Mouse (Mus musculus): ENCODE measurements around the gene Slc22a18.

Slc22a18 gene

DNA sequence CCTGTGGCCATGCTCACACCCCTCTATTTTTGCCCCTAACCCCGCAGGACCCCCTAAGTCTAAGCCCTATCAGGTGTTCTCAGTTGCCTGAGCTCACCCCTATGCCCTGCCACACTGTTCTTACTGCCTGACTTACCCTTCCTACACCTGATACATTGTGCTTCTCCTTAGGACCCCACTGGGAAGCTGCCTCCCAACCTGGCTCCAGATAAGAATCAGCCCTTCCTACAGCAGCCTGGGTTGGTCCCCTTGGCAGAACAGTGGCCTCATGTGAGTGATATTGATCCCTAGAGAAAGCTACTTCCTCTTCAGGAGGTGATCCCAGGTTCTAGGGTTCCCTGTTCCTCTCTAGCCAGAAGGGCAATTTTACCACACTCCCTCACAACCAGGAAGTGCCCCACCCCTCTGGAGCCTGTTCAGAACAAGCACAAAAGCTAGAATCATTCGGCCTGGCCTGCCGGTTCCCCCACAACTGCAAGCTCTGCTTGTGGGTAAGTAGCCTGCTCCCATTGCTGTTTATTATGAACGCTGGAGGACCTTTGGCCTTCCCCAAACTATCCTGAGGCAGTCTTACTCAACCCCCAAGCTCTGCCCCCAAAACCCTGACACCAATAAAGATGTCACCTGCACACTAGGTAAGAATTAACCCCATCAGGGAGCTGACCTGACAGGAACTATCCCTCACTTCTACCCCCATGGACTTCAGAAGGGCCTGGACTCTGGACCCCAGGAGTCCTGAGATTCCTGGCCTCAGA lies at the start of gene Slc22a18:
TSS of gene Slc22a18 (plus strand) at position 390 of the 755 bp plus-strand sequence.
- peak; percentile 75 to 82 for DNase-seq

DNA sequence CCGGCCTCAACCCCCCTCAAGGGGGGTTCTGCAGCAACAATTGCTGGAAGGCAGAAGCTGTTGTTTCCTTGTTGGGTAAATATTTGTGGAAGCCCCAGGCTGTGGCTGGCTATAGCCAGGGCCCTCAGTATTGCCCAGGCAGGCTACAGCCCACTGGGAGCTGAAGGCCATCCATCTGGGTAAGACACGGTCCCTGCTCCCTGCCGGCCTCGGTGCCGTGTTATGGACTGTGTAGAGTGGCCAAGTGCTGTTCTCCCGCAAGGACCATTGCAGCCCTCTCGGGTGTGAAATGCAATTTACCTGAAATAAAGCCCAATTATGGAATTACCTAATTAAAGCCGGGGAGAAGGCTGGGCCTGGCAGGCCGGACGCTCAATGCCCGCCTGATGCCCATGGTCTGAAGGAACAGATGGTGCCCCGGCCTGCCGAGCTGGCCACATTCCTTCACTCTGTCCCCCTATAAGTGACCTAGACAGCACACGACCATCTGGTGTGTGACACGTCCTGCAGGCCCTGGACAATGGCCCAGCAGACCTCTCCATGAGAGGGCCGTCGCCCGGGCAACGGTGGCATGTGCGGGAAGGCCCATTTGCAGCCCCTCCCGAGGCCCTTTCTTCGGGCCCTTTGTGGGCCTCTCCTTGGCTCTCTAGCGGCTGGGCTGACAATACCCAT lies 45.3 kb upstream of the Slc22a18 start:
- no peak for DNase-seq

GRCm38 (mm10) chr7:143428814-143429499 lies 44.6 kb upstream of the Slc22a18 start:
- DNase-seq, result no peak

GRCm38 (mm10) chr7:143432631-143433030 lies 40.9 kb upstream of the Slc22a18 start:
- DNase-seq, result no peak

- DNase-seq, result no peak
Observed at GRCm38 (mm10) chr7:143433331-143433730, 40.2 kb upstream of the Slc22a18 start.

DNA sequence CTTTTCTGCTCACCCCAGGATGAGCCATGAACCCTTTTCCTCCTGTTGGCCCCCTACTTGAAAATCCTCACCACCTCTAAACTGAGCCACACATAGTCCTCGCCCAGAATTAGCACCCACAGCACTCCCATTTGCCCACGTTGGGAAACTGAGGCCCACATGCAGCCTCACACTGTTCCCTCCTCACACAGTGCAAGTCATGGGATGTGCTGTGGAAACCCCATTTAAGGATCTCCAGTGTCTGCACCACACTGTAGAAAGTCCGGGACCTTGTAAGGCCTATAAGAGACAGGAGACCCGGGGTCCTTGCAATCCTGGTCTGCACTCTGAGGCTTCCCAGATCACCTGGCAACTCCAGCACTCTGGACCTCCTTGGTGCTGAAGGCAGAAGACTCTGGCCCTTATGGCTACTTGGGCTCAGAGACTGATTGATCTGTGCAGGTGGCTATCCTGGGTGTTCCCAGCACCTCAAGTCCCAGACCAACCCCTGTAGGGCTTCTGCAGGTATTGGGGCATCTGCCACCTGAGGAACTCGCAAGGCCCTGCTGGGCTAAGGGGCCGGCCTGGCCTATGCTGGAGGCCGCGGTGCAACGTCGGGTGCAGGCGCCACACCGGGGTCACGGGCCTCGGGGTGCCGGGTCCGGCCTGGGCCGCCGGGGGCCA lies 36.2 kb upstream of the Slc22a18 start:
- no peak for DNase-seq

DNA sequence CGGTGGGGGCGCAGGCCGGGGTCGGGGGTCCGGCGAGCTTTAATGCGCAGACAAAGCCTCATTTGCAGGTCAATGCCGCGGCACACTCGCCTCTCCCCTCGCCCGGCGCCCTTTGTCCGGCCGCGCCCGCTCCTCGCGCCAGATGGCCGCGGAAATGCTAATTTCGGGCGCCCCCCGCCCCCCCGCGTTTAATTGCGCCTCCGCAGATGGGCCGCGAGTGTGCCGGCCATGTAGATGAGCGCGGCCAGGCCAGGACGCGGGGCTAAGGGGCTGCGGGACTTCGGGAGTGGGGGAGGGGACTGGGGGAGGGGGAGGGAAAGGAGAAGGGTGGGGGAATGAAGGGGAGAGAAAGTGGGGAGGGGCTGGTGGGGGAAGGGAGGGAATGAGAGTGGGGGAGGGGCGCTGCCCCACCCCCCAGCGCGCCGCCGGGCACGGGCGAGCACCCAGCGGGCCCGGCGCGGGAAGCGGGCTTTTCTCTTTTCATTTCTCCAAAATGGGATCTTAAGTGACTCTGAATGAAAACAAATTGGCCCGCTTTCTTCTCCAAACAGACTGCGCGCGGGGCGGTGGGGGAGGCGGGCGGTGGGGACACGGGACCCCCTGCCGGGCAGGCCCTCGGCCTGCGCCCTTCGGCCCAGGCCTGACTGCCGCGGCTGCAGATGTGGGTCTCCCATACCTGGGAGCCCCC lies 35.5 kb upstream of the Slc22a18 start:
- no peak for DNase-seq

- no peak for DNase-seq
Observed at GRCm38 (mm10) chr7:143438965-143439364, 34.6 kb upstream of the Slc22a18 start.

GRCm38 (mm10) chr7:143444580-143444954 lies 29.0 kb upstream of the Slc22a18 start:
- no peak for DNase-seq

DNA sequence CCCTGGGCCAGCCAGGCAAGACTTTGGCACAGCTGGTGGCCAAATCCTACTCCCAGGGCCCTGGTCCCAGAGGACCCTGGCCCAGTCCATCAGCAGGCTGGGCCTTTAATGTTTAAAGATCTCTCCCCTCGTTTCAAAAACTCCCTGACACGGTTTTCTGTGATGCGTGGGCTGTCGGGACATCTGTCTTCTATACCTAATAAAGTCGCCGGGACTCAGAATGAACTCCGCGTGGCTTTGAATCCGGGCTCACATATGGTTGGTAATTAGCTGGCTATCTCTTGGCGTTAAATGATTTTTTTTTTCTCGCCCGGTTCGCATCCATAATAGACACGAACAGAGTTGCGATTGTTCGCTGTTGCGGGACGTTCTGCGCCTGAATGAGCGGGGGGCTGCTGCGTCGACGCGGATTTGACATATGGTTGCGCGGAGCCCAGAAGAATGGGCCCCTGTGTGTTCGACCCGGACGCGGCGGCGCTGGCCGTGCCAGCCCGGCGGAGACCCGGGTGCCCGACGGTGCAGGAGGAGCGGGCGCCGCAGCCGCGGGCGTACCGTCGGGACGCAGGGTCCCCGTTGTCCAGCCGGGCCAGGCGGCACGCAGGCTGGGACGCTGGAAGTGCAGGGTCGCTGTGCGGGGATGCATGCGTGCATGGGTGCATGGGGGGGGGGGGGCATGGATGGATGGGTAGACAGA lies 28.4 kb upstream of the Slc22a18 start:
- DNase-seq, result no peak

DNA sequence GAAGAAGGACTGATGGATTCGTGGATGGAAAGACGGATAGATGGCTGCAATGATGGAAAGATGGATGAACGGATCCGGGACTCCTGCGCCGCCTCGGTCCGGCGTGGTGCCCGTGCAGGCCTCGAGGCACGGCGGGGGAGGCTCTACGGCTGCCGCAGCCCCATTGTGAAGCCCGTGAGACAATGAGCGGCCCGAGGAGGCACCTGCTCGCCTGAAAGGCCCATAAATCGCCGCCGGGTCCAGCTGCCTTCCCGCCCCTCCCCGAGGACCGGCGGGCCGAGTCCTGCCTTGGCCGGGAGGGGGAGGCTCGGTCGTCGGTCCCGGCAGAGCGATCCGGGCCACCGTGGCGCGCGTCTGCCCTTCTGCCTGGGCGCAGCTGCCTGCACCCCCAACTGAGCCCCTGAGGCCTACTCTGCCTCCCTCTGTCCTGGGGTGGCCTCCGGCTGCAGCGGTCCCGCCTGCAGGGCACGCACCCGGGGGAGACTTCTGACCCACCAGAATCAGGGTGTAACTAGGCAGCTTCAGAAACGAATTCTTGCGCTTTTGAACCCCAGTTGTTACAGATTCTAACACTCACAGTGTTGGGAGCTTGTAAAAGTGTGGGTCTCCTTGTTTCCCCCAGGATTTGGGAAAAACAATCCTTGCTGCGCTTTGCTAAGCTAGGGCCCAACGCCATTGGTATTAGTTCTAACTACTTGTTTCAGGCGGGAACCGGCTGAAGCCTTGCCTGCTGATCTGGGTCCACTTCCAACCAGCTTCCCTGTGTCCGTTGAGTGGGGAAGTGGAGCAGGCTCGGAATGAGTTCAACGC lies 27.7 kb upstream of the Slc22a18 start:
- DNase-seq, result no peak

- DNase-seq, result no peak
Observed at GRCm38 (mm10) chr7:143447130-143447529, 26.4 kb upstream of the Slc22a18 start.

DNA sequence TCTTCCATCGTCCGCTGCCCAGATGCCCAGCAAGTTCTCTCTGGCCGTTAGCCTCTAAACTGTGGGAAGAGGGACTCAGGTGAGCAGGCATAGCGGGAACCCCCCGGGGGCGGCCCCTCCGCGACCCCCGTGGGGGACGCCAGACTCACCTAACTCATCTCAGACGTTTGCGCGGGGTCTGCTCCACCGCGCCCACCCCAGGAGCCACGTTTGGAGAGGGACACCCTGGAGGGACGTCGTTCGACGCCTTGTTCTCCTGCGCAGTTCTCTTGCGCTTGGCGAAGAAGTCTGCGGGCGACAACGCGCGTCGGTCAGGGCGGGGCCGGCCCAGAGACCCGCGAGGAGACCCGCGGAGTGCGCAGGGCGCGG lies 14.6 kb upstream of the Slc22a18 start:
- no peak for DNase-seq

DNA sequence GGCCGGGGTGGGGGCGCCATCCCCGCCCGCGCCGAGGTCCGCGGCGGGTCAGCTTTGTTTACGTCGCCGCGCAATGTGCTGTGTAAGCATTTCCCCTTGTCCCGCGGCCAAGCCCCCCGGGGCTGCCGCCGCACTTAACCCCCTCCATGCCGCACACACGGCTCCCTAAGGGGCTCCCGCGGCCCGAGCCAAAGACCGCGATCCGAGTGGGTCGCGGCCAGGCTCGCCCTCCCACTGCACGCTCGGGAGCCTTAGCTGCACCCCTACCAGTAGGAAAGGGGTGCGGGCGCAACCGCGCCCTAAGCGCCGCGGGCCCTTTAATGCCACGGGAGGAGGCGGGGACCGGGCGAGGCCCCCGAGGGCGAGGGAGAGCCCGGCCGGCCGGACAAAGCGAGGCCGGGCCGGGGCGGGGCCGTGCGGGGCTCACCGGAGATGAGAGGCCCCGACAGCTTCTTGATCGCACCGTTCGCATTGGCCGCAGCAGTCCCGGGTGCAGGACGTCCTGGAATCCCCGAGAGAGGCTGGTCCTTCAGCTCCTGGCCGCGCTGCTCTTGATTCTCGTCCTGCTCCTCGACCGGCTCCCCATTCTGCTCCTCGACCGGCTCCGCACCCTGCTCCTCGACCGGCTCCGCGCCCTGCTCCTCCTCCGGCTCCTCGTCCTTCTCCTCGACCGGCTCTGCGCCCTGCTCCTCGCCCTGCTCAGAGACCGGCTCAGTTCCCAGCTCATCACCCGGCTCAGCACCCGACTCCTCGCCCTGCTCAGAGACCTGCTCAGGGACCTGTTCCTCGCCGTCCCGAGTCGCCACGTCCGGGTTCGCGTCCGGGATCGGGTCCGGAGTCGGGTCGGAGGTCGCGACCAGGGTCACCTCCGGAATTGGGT lies 14.0 kb upstream of the Slc22a18 start:
- DNase-seq, result peak; percentile 43 to 45

DNA sequence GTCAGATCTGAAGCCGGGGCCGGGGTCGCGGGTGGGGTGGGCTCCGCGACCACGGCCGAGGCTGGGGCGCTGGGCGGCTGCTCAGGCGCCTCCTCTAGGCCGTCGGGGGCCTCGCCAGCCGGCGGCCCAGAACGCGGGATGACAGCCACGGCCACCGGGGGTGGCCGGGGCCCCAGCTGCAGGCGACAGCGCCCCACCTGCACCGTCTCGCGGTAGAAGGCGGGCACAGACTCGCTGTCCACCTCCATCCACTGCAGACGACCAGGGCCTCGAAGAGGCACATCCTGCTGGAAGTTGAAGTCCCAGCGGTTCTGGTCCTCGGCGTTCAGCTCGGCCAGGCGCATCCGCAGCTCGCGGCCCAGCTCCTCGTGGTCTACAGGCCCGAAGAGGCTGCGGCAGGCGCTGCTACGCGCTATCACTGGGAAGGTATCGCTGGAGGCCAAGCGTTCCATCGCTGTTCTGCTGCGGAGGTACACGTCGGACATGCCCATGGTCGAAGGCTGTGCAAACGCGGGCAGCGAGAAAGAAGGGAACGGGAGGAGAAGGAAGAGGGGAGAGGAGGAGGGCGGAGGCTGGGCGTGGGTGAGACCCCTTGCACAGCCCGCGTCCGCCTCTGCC lies 13.2 kb upstream of the Slc22a18 start:
- DNase-seq, result no peak

- peak; percentile 91 to 93 for DNase-seq
Observed at GRCm38 (mm10) chr7:143460874-143461273, 12.7 kb upstream of the Slc22a18 start, which contains the start of gene Cdkn1c. TSS of gene Cdkn1c (minus strand) at chr7:143461050.

GRCm38 (mm10) chr7:143461294-143461870 lies 12.2 kb upstream of the Slc22a18 start:
- no peak for DNase-seq

DNA sequence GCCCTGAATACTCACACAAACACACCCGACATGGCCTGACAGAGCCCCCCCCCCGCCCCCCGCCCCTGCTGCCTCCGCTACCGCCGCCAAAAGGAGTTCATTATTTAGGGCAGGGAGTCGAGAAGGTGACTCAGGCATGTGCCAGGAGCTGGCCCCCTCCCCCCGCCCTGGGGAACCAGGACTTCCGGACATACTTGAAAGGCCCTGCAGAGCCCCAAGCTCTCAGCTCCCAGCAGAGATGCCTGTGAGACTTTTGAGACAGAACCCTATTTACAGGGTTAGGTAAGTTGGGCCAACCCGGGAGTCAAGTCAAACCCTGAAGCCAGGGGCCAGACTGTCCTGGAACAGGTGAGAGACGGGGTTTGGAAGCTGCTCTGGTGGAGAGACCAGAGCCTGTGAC lies 11.6 kb upstream of the Slc22a18 start:
- DNase-seq, result no peak

- DNase-seq, result no peak
Observed at GRCm38 (mm10) chr7:143462516-143462915, 11.0 kb upstream of the Slc22a18 start.

Measured in lung, adult 18-20 months (tissue).